Mouse (Mus musculus) c-Kit-positive CD71-positive TER-119-positive erythroid progenitor cells, embryonic 14.5 days (primary cell): ENCODE measurements around the gene Inhbb.

ENCODE experiments used
- DNase-seq: peaks from one replicate; pipeline ENCODE4 v3.0.0-alpha.2; 2013; ENCODE audit warnings: low spot score

The Inhbb gene

GRCm38 (mm10) chr1:119375376-119375775 is 46.7 kb downstream of the Inhbb start:
- no peak for DNase-seq

GRCm38 (mm10) chr1:119367546-119367945 is 54.5 kb downstream of the Inhbb start:
- no peak for DNase-seq

GRCm38 (mm10) chr1:119366315-119366714 is 55.7 kb downstream of the Inhbb start:
- DNase-seq = no peak
